Mouse (Mus musculus) megakaryocyte, embryonic 14.5 days (primary cell): Measurements from ENCODE around the gene Pparg.

ENCODE experiments used
- FLI1 ChIP-seq: IDR thresholded peaks from 2 replicates; pipeline ENCODE4 v1.6.1; 2012; ENCODE audit warnings: low read length, inconsistent platforms, mixed read lengths
- GATA1 ChIP-seq: IDR thresholded peaks from 3 replicates; pipeline ENCODE4 v1.6.1; 2012; ENCODE audit warnings: mixed read lengths, low read length, inconsistent platforms, borderline replicate concordance

- TF ChIP-seq GATA1 (no peak), FLI1 (no peak)
These were observed 29.3 kb downstream of the Pparg start for GRCm38 (mm10) chr6:115389945-115390540.
